Mouse (Mus musculus): ENCODE data around the gene Cercam.
"Not testable (repeated sequence)": the region's sequence is repeated elsewhere in the genome, so short reads cannot be mapped to it uniquely, and the experiment has no call there.

The Cercam gene

GRCm38 (mm10) chr2:29853736-29854135, 15.2 kb upstream of the Cercam start:
- no peak for DNase-seq (ENCODE audit: low spot score in 2 of 2)

- DNase-seq (ENCODE audit: low spot score in 2 of 2) = no peak
Measured at GRCm38 (mm10) chr2:29855585-29856210, 13.3 kb upstream of the Cercam start.

GRCm38 (mm10) chr2:29856451-29857260, 12.3 kb upstream of the Cercam start:
- DNase-seq (ENCODE audit: low spot score in 2 of 2) = no peak

- no peak for DNase-seq (ENCODE audit: low spot score in 2 of 2)
Measured at GRCm38 (mm10) chr2:29857341-29857740, 11.6 kb upstream of the Cercam start.

GRCm38 (mm10) chr2:29857967-29858366, 11.0 kb upstream of the Cercam start:
- DNase-seq (ENCODE audit: low spot score in 2 of 2) = no peak

GRCm38 (mm10) chr2:29858748-29859473, 10.1 kb upstream of the Cercam start:
- DNase-seq (ENCODE audit: low spot score in 2 of 2) = peak in 1 of 2 experiments; percentile 45

GRCm38 (mm10) chr2:29865125-29865524, 3.8 kb upstream of the Cercam start:
- DNase-seq (ENCODE audit: low spot score in 2 of 2) = no peak

GRCm38 (mm10) chr2:29869646-29870451, 885 bp downstream of the Cercam start:
- no peak for DNase-seq (ENCODE audit: low spot score in 2 of 2)

- DNase-seq (ENCODE audit: low spot score in 2 of 2) = no peak
Measured at GRCm38 (mm10) chr2:29872581-29873295, 3.8 kb downstream of the Cercam start.

- DNase-seq (ENCODE audit: low spot score in 2 of 2) = no peak
Measured at GRCm38 (mm10) chr2:29873801-29874200, 4.8 kb downstream of the Cercam start.

GRCm38 (mm10) chr2:29878061-29878460, 9.1 kb downstream of the Cercam start:
- no peak for DNase-seq (ENCODE audit: low spot score in 2 of 2)

GRCm38 (mm10) chr2:29879191-29879590, 10.2 kb downstream of the Cercam start:
- DNase-seq (ENCODE audit: low spot score in 2 of 2) = no peak

- DNase-seq (ENCODE audit: low spot score in 2 of 2) = no peak
Measured at GRCm38 (mm10) chr2:29879964-29880830, 11.2 kb downstream of the Cercam start.

- not testable (repeated sequence) for DNase-seq (ENCODE audit: low spot score in 2 of 2)
Measured at GRCm38 (mm10) chr2:29886659-29887292, 17.8 kb downstream of the Cercam start.

GRCm38 (mm10) chr2:29889066-29889944, 20.3 kb downstream of the Cercam start, which contains the start of gene Odf2:
Gene Odf2 (plus strand): TSS chr2:29889221.
- peak; percentile 99 to 100 for DNase-seq (ENCODE audit: low spot score in 2 of 2)

GRCm38 (mm10) chr2:29889991-29890833, 21.2 kb downstream of the Cercam start:
- DNase-seq (ENCODE audit: low spot score in 2 of 2) = peak; percentile 81 to 86

GRCm38 (mm10) chr2:29891773-29892172, 22.8 kb downstream of the Cercam start:
- DNase-seq (ENCODE audit: low spot score in 2 of 2) = no peak

All from frontal cortex, postnatal 10 days (tissue).